Mouse (Mus musculus): ENCODE data around the gene Sgsm3. TPM values are rescaled to one million over a fixed set of nuclear protein-coding genes. Genes with fewer than 3 reads are reported as not detected.

The Sgsm3 gene
- polyA plus RNA-seq (2017; shearing (Covaris generic)) = 5.6 TPM

GRCm38 (mm10) chr15:80977620-80978334 is at the start of gene Sgsm3:
Gene Sgsm3 (plus strand): TSS chr15:80977765.

GRCm38 (mm10) chr15:80948145-80949135 is 29.1 kb upstream of the Sgsm3 start, which contains the start of gene Adsl:
Gene Adsl (plus strand): TSS chr15:80948490.

Other genes starting within 250 kb of the Sgsm3 start
- 167 TPM for gene Adsl, start 29.3 kb upstream of the Sgsm3 start, polyA plus RNA-seq (2017; shearing (Covaris generic))
- gene Mrtfa, start 213.0 kb downstream of the Sgsm3 start, polyA plus RNA-seq (2017; shearing (Covaris generic)) = 113 TPM